Mouse (Mus musculus) heart, postnatal 0 days (tissue): Measurements from ENCODE around the gene Tenm2. TPM values are rescaled to one million over a fixed set of nuclear protein-coding genes. Genes with fewer than 3 reads are reported as not detected.

Experiments used
- ATAC-seq: fragments of 200-750 bp; cut with Nextera tagmentation; 2 replicates; pipeline ENCODE4 v1.8.0; 2017; ENCODE audit warnings: low read depth, moderate number of reproducible peaks, moderate library complexity; ENCODE audit not compliant: insufficient read depth
- DNase-seq: peaks from one replicate; pipeline ENCODE4 v3.0.0-alpha.2; 2016; ENCODE audit warnings: low spot score
- H3K27ac ChIP-seq: fragments of 300-500 bp; sonication (generic); 2 replicates; pipeline ENCODE4 v1.5.1; 2014; ENCODE audit warnings: low read depth, mild to moderate bottlenecking
- H3K27me3 ChIP-seq: fragments of 300-500 bp; sonication (generic); 2 replicates; pipeline ENCODE4 v1.6.1; 2014; ENCODE audit warnings: low read length, mixed read lengths; ENCODE audit not compliant: control insufficient read depth, insufficient read depth
- H3K36me3 ChIP-seq: fragments of 300-500 bp; sonication (generic); replicated peaks from 2 replicates; pipeline ENCODE4 v1.6.1; 2014; ENCODE audit warnings: low read length, mixed read lengths; ENCODE audit not compliant: control insufficient read depth, insufficient read depth
- H3K4me1 ChIP-seq: fragments of 300-500 bp; sonication (generic); 2 replicates; pipeline ENCODE4 v1.6.1; 2014; ENCODE audit warnings: antibody characterized with exemption; ENCODE audit not compliant: control insufficient read depth, insufficient read depth
- H3K4me2 ChIP-seq: fragments of 300-500 bp; sonication (generic); 2 replicates; pipeline ENCODE4 v1.6.1; 2014; ENCODE audit warnings: low read depth, mild to moderate bottlenecking, low read length, moderate library complexity
- H3K4me3 ChIP-seq: fragments of 300-500 bp; sonication (generic); 2 replicates; pipeline ENCODE4 v1.5.1; 2014; ENCODE audit warnings: low read depth, low read length
- H3K9ac ChIP-seq: fragments of 300-500 bp; sonication (generic); replicated peaks from 2 replicates; pipeline ENCODE4 v1.6.1; 2014; ENCODE audit warnings: low read depth, low read length, mixed read lengths
- H3K9me3 ChIP-seq: fragments of 300-500 bp; sonication (generic); replicated peaks from 2 replicates; pipeline ENCODE4 v1.6.1; 2016; ENCODE audit warnings: low read length; ENCODE audit not compliant: control insufficient read depth
- CTCF ChIP-seq: IDR thresholded peaks from 2 replicates; pipeline ENCODE4 v1.5.1; 2016; ENCODE audit warnings: antibody characterized with exemption, control low read depth, low read depth
- EP300 ChIP-seq: IDR thresholded peaks from 2 replicates; pipeline ENCODE4 v1.6.1; 2016; ENCODE audit warnings: antibody characterized with exemption, low read depth
- WGBS: fragments of 180-500 bp; shearing (Covaris S2); extraction: QIAGEN DNeasy Blood & Tissue Kit; methylation state at CpG from one replicate; pipeline ENCODE4 v1.1.7; 2014; 5-methylcytosine and 5-hydroxymethylcytosine counted together
- polyA plus RNA-seq: library from polyadenylated mRNA; unstranded; fragments of >200 nt; fragmentation: Nextera tagmentation; extraction: Ambion mirVana; gene quantifications from 2 replicates; pipeline ENCODE4 v1.2.1, GENCODE M21; 2015
- total RNA-seq: library from RNA; depleted of rRNA; stranded (reverse); fragments of >200 nt; gene quantifications from 2 replicates; pipeline ENCODE4 v1.2.3, GENCODE M21; 2014; ENCODE audit warnings: low replicate concordance

Tenm2 gene
- total and polyA plus RNA-seq, 2 experiments from 2014 or later: 0.14 to 0.95 TPM

GRCm38 (mm10) chr11:35998048-35998447 lies 1237.7 kb downstream of the Tenm2 start:
- Histone ChIP-seq H3K9ac (no peak overlapping the region), H3K9me3 (no peaks in the 10 kb centered on the region), H3K4me1 (no peaks in the 10 kb centered on the region), H3K36me3 (no peaks in the 10 kb centered on the region), H3K4me2 (no peak overlapping the region), H3K27ac (no peak overlapping the region), H3K4me3 (no peak overlapping the region), H3K27me3 (peaks cover 13% of the 10 kb centered on the region; the same call in 1 of the 2 replicates)
- no peak for DNase-seq
- no peak for ATAC-seq
- 63% methylated on average over 12 of the region's 12 CpGs for WGBS
- no peak for TF ChIP-seq EP300
- no peak for TF ChIP-seq CTCF

GRCm38 (mm10) chr11:35995310-35995709 lies 1240.5 kb downstream of the Tenm2 start:
- Histone ChIP-seq H3K27ac (no peak overlapping the region), H3K9ac (no peak overlapping the region), H3K9me3 (no peaks in the 10 kb centered on the region), H3K36me3 (no peaks in the 10 kb centered on the region), H3K4me3 (no peak overlapping the region), H3K27me3 (no peaks in the 10 kb centered on the region), H3K4me2 (no peak overlapping the region), H3K4me1 (no peaks in the 10 kb centered on the region)
- no peak for DNase-seq
- ATAC-seq: no peak
- TF ChIP-seq EP300 (no peak), CTCF (0 out of 2 replicates have a peak, but pooled peaks have one; percentile 13)

GRCm38 (mm10) chr11:35991846-35992245 lies 1243.9 kb downstream of the Tenm2 start:
- ATAC-seq: no peak
- Histone ChIP-seq H3K9me3 (no peaks in the 10 kb centered on the region), H3K4me2 (no peak overlapping the region), H3K4me3 (no peak overlapping the region), H3K4me1 (no peaks in the 10 kb centered on the region), H3K36me3 (no peaks in the 10 kb centered on the region), H3K9ac (no peak overlapping the region), H3K27me3 (no peaks in the 10 kb centered on the region), H3K27ac (no peak overlapping the region)
- 65% methylated on average over 2 of the region's 2 CpGs for WGBS
- no peak for DNase-seq
- TF ChIP-seq EP300: no peak
- no peak for TF ChIP-seq CTCF

GRCm38 (mm10) chr11:35989967-35990366 lies 1245.8 kb downstream of the Tenm2 start:
- no peak overlapping the region for H3K9ac ChIP-seq
- H3K27ac ChIP-seq: no peak overlapping the region
- no peaks in the 10 kb centered on the region for H3K4me1 ChIP-seq
- DNase-seq (no peak), ATAC-seq (no peak)
- no peaks in the 10 kb centered on the region for H3K27me3 ChIP-seq
- no peaks in the 10 kb centered on the region for H3K36me3 ChIP-seq
- no peak overlapping the region for H3K4me2 ChIP-seq
- H3K4me3 ChIP-seq: no peak overlapping the region
- whole genome bisulfite sequencing: 60% methylated on average over 4 of the region's 4 CpGs
- H3K9me3 ChIP-seq: no peaks in the 10 kb centered on the region
- TF ChIP-seq EP300 (no peak), CTCF (no peak)

GRCm38 (mm10) chr11:35985841-35986393 lies 1249.8 kb downstream of the Tenm2 start:
- H3K4me3 ChIP-seq: peak overlapping the region; percentile 21
- ATAC-seq (peak; percentile 57), DNase-seq (peak; percentile 15)
- H3K4me2 ChIP-seq: peak overlapping the region; percentile 48
- H3K36me3 ChIP-seq: no peaks in the 10 kb centered on the region
- no peak overlapping the region for H3K27ac ChIP-seq
- 1% methylated on average over 19 of the region's 19 CpGs for WGBS
- H3K9me3 ChIP-seq: no peaks in the 10 kb centered on the region
- no peaks in the 10 kb centered on the region for H3K4me1 ChIP-seq
- peaks cover 10% of the 10 kb centered on the region for H3K27me3 ChIP-seq
- TF ChIP-seq CTCF: no peak
- TF ChIP-seq EP300: no peak
- H3K9ac ChIP-seq: no peak overlapping the region

GRCm38 (mm10) chr11:35982734-35983133 lies 1253.0 kb downstream of the Tenm2 start:
- 70% methylated on average over 3 of the region's 3 CpGs for WGBS
- Histone ChIP-seq H3K27me3 (peaks cover 29% of the 10 kb centered on the region), H3K27ac (no peak overlapping the region), H3K36me3 (no peaks in the 10 kb centered on the region), H3K4me2 (no peak overlapping the region), H3K9ac (no peak overlapping the region), H3K9me3 (no peaks in the 10 kb centered on the region), H3K4me1 (no peaks in the 10 kb centered on the region), H3K4me3 (no peak overlapping the region)
- TF ChIP-seq CTCF: no peak
- no peak for TF ChIP-seq EP300
- ATAC-seq (no peak), DNase-seq (no peak)
